Mouse (Mus musculus) spleen, postnatal 10 days (tissue): ENCODE data around the gene Batf2.

ENCODE experiments used
- DNase-seq, 2 experiments: peaks; one replicate each; pipeline ENCODE4 v3.0.0; 2021 to 2022; ENCODE audit warnings: low spot score in 2 of 2

The Batf2 gene

GRCm38 (mm10) chr19:6140678-6141393 lies at the start of gene Batf2:
Gene Batf2 (plus strand): TSS chr19:6140983.
- peak; percentile 93 to 97 for DNase-seq

- DNase-seq: no peak
Measured at GRCm38 (mm10) chr19:6094119-6094518, 46.7 kb upstream of the Batf2 start, which contains the start of gene AC131692.1. Gene AC131692.1 (plus strand): TSS chr19:6094419.

GRCm38 (mm10) chr19:6097847-6098246 lies 42.9 kb upstream of the Batf2 start:
- no peak for DNase-seq

GRCm38 (mm10) chr19:6101186-6101585 lies 39.6 kb upstream of the Batf2 start:
- DNase-seq: no peak

GRCm38 (mm10) chr19:6102169-6102853 lies 38.5 kb upstream of the Batf2 start:
- peak; percentile 78 to 86 for DNase-seq

GRCm38 (mm10) chr19:6104476-6104875 lies 36.3 kb upstream of the Batf2 start:
- no peak for DNase-seq

- no peak for DNase-seq
Measured at GRCm38 (mm10) chr19:6105586-6105985, 35.2 kb upstream of the Batf2 start, which contains the start of gene Naaladl1. Gene Naaladl1 (plus strand): TSS chr19:6105782.

- no peak for DNase-seq
Measured at GRCm38 (mm10) chr19:6113116-6113515, 27.7 kb upstream of the Batf2 start.

GRCm38 (mm10) chr19:6116113-6116850 lies 24.5 kb upstream of the Batf2 start:
- DNase-seq: peak in 1 of 2 experiments; percentile 15

- DNase-seq: peak in 1 of 2 experiments; percentile 17
Measured at GRCm38 (mm10) chr19:6117346-6117985, 23.3 kb upstream of the Batf2 start.

- DNase-seq: peak; percentile 86 to 93
Measured at GRCm38 (mm10) chr19:6117986-6118676, 22.7 kb upstream of the Batf2 start, which contains the start of gene Sac3d1. Gene Sac3d1 (minus strand): TSS chr19:6118650.

- no peak for DNase-seq
Measured at GRCm38 (mm10) chr19:6118677-6119185, 22.1 kb upstream of the Batf2 start.

GRCm38 (mm10) chr19:6121761-6122160 lies 19.0 kb upstream of the Batf2 start:
- no peak for DNase-seq

- no peak for DNase-seq
Measured at GRCm38 (mm10) chr19:6123330-6123729, 17.5 kb upstream of the Batf2 start.

GRCm38 (mm10) chr19:6124898-6125297 lies 15.9 kb upstream of the Batf2 start:
- no peak for DNase-seq

GRCm38 (mm10) chr19:6126289-6126688 lies 14.5 kb upstream of the Batf2 start:
- DNase-seq: peak; percentile 77 to 83

GRCm38 (mm10) chr19:6126789-6127580 lies 13.8 kb upstream of the Batf2 start:
- DNase-seq: no peak

GRCm38 (mm10) chr19:6127760-6128341 lies 12.9 kb upstream of the Batf2 start, which contains the start of gene Snx15:
Gene Snx15 (minus strand): TSS chr19:6128304.
- DNase-seq: peak; percentile 95 to 98

- DNase-seq: peak in 1 of 2 experiments; percentile 22
Measured at GRCm38 (mm10) chr19:6130414-6131128, 10.2 kb upstream of the Batf2 start.
